Mouse (Mus musculus): ENCODE results near the gene Ppm1f. TPM values are rescaled to one million over a fixed set of nuclear protein-coding genes. Genes with fewer than 3 reads are reported as not detected.
"Not testable (repeated sequence)": the region's sequence is repeated elsewhere in the genome, so short reads cannot be mapped to it uniquely, and the experiment has no call there.

Ppm1f gene
- total and polyA plus RNA-seq, 3 experiments = 37.7 to 47.5 (median 43.2) TPM

DNA sequence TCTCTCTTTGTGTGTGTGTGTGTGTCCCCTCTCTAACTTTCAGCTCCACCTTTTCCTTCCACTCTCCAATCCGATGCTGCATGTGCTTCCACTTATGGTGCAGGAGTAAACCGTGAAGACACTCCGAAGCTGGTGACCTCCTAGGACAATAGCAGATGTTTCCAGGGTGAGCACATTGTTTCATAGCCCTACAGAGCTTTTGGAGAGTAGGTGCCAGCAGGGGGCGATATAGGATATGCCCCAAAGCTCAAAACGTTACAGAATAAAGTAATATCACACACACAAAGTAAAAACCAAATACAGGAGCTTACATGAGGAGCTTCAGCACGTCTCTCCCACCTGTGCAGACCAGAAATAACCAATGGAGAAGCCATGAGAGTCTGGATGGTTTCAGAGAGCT lies 41.4 kb upstream of the Ppm1f start:
- dilution Hi-C loops (cut with MboI; ENCODE audit: extremely low pct_ligation_motif_present, extremely low pct_unique_long_range_greater_than_20kb, low sequenced_read_pairs) (no loop called here), in situ Hi-C loops (cut with MboI; ENCODE audit: low pct_ligation_motif_present, low pct_unique_long_range_greater_than_20kb, low sequenced_read_pairs) (no loop called here)
- H3K4me1 ChIP-seq (ENCODE audit: control insufficient read depth in 1 of 2, insufficient read depth in 2 of 2) = no peaks in the 10 kb centered on the region
- no peak overlapping the region for H3K4me2 ChIP-seq (ENCODE audit: insufficient read depth, low read depth, poor library complexity, severe bottlenecking)
- peaks cover 5% of the 10 kb centered on the region for H3K27me3 ChIP-seq (replicated peaks)
- no peaks in the 10 kb centered on the region for H3K36me3 ChIP-seq (replicated peaks in 1 of 2; ENCODE audit: control insufficient read depth in 1 of 2, insufficient read depth in 1 of 2, low read length in 1 of 2)
- no peaks in the 10 kb centered on the region for H3K79me2 ChIP-seq (replicated peaks; ENCODE audit: control insufficient read depth, extremely low read depth, insufficient read depth, poor library complexity, severe bottlenecking)
- no peak overlapping the region for H3K9ac ChIP-seq (ENCODE audit: insufficient read depth, low read depth)
- H3K9me3 ChIP-seq (replicated peaks; ENCODE audit: low read length) = no peaks in the 10 kb centered on the region
- H3K4me3 ChIP-seq (replicated peaks in 1 of 3; ENCODE audit: low read depth in 2 of 3, low read length in 2 of 3, poor library complexity in 1 of 3) = no peak overlapping the region
- TF ChIP-seq NELFE (IDR thresholded peaks at IDR 0.05; ENCODE audit: low read depth, low read length) = 0 out of 2 replicates have a peak, but pooled peaks have one; percentile 15
- TF ChIP-seq POLR2A (IDR thresholded peaks at IDR 0.05; ENCODE audit: low read depth, low read length) = no peak
- peak; percentile 85 to 91 for TF ChIP-seq CTCF (conservative IDR thresholded peaks at IDR 0.05 in 1 of 2, IDR thresholded peaks at IDR 0.05 in 1 of 2; ENCODE audit: low read depth in 2 of 2, low read length in 2 of 2)
- TF ChIP-seq RAD21 (IDR thresholded peaks at IDR 0.05; ENCODE audit: low read depth, low read length) = peak; percentile 85
- TF ChIP-seq MAZ (IDR thresholded peaks at IDR 0.05; ENCODE audit: low read depth, low read length) = no peak
- TF ChIP-seq MAX (IDR thresholded peaks at IDR 0.05; ENCODE audit: low read length) = peak; percentile 48; the same call in 1 of the 2 replicates
- peak; percentile 71 for TF ChIP-seq MYC (IDR thresholded peaks at IDR 0.05; ENCODE audit: low read depth, low read length)
- no peak for TF ChIP-seq PAX5 (IDR thresholded peaks at IDR 0.05; ENCODE audit: low read length)
- TF ChIP-seq SMC3 (IDR thresholded peaks at IDR 0.05; ENCODE audit: low read depth, low read length) = peak; percentile 84
- no peak overlapping the region for H3K27ac ChIP-seq (ENCODE audit: insufficient read depth, low read depth)
- peak; percentile 80 for DNase-seq (ENCODE audit: extremely low read depth)

DNA sequence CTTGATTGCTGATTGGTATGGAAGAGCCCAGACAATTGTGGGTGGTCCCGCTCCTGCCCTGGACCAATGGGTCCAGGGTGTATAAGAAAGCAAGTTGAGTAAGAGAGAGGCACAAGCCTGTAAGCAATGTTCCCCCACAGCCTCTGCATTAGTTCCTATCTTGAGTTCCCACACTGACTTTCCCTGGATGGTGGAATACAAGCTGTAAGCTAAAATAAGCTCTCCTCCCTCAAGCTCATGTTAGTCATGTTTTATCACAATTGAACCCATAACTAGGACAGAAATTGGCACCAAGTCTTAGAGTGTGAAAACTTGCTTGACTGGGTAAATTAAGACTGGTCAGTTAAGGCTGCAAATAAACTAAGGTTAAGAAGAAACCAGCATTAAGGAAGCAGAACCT lies 40.7 kb upstream of the Ppm1f start:
- no peak for DNase-seq (ENCODE audit: extremely low read depth)
- dilution Hi-C loops (cut with MboI; ENCODE audit: extremely low pct_ligation_motif_present, extremely low pct_unique_long_range_greater_than_20kb, low sequenced_read_pairs) = no loop called here

DNA sequence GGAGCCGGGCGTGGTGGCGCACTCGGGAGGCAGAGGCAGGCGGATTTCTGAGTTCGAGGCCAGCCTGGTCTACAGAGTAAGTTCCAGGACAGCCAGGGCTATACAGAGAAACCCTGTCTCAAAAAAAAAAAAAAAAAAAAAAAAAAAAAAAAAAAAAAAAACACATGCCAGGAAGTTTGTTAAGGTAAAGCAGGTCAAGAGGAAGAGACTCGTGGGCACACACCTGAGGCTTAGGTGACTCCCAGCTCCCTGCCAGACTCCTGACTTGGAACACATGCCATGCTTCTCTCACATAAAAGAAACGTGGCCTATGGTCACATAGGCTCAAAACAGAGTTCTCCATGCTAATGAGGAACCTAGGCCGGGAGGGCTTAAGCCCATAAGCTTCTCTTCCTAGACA lies 40.2 kb upstream of the Ppm1f start:
- dilution Hi-C loops (cut with MboI; ENCODE audit: extremely low pct_ligation_motif_present, extremely low pct_unique_long_range_greater_than_20kb, low sequenced_read_pairs); H3K79me2 ChIP-seq (replicated peaks; ENCODE audit: control insufficient read depth, extremely low read depth, insufficient read depth, poor library complexity, severe bottlenecking); H3K4me3 ChIP-seq (replicated peaks in 1 of 3; ENCODE audit: low read depth in 2 of 3, low read length in 2 of 3, poor library complexity in 1 of 3); DNase-seq (ENCODE audit: extremely low read depth); in situ Hi-C loops (cut with MboI; ENCODE audit: low pct_ligation_motif_present, low pct_unique_long_range_greater_than_20kb, low sequenced_read_pairs); H3K4me1 ChIP-seq (ENCODE audit: control insufficient read depth in 1 of 2, insufficient read depth in 2 of 2); H3K36me3 ChIP-seq (replicated peaks in 1 of 2; ENCODE audit: control insufficient read depth in 1 of 2, insufficient read depth in 1 of 2, low read length in 1 of 2); H3K9ac ChIP-seq (ENCODE audit: insufficient read depth, low read depth); H3K9me3 ChIP-seq (replicated peaks; ENCODE audit: low read length); H3K27ac ChIP-seq (ENCODE audit: insufficient read depth, low read depth); H3K4me2 ChIP-seq (ENCODE audit: insufficient read depth, low read depth, poor library complexity, severe bottlenecking): not testable (repeated sequence)
- peaks cover 15% of the 10 kb centered on the region for H3K27me3 ChIP-seq (replicated peaks)

More for the DNA sequence above, 40.7 kb upstream of the Ppm1f start:
- Histone ChIP-seq H3K9ac (ENCODE audit: insufficient read depth, low read depth) (no peak overlapping the region), H3K27me3 (replicated peaks) (peaks cover 10% of the 10 kb centered on the region), H3K27ac (ENCODE audit: insufficient read depth, low read depth) (no peak overlapping the region), H3K4me3 (replicated peaks in 1 of 3; ENCODE audit: low read depth in 2 of 3, low read length in 2 of 3, poor library complexity in 1 of 3) (no peak overlapping the region), H3K36me3 (replicated peaks in 1 of 2; ENCODE audit: control insufficient read depth in 1 of 2, insufficient read depth in 1 of 2, low read length in 1 of 2) (no peaks in the 10 kb centered on the region), H3K4me2 (ENCODE audit: insufficient read depth, low read depth, poor library complexity, severe bottlenecking) (no peak overlapping the region), H3K9me3 (replicated peaks; ENCODE audit: low read length) (no peaks in the 10 kb centered on the region), H3K4me1 (ENCODE audit: control insufficient read depth in 1 of 2, insufficient read depth in 2 of 2) (no peaks in the 10 kb centered on the region), H3K79me2 (replicated peaks; ENCODE audit: control insufficient read depth, extremely low read depth, insufficient read depth, poor library complexity, severe bottlenecking) (no peaks in the 10 kb centered on the region)
- in situ Hi-C loops (cut with MboI; ENCODE audit: low pct_ligation_motif_present, low pct_unique_long_range_greater_than_20kb, low sequenced_read_pairs) = no loop called here
- TF ChIP-seq PAX5 (IDR thresholded peaks at IDR 0.05; ENCODE audit: low read length) (no peak), GABPA (IDR thresholded peaks at IDR 0.05; ENCODE audit: insufficient replicate concordance, low read depth, low read length) (no peak), HCFC1 (IDR thresholded peaks at IDR 0.05; ENCODE audit: low read depth, low read length) (no peak), TCF12 (IDR thresholded peaks at IDR 0.05; ENCODE audit: low read depth, low read length) (no peak), RCOR1 (conservative IDR thresholded peaks at IDR 0.05; ENCODE audit: low read depth, low read length) (no peak), MXI1 (IDR thresholded peaks at IDR 0.05; ENCODE audit: low read depth, low read length) (no peak), NRF1 (IDR thresholded peaks at IDR 0.05; ENCODE audit: low read depth, low read length) (no peak), CTCF (conservative IDR thresholded peaks at IDR 0.05 in 1 of 2, IDR thresholded peaks at IDR 0.05 in 1 of 2; ENCODE audit: low read depth in 2 of 2, low read length in 2 of 2) (no peak), TBP (conservative IDR thresholded peaks at IDR 0.05; ENCODE audit: low read depth, low read length) (no peak), ZNF384 (IDR thresholded peaks at IDR 0.05; ENCODE audit: low read depth, low read length) (no peak), ETS1 (conservative IDR thresholded peaks at IDR 0.05; ENCODE audit: low read depth, low read length) (no peak), MAFK (IDR thresholded peaks at IDR 0.05; ENCODE audit: insufficient replicate concordance, low read length) (no peak), CHD1 (IDR thresholded peaks at IDR 0.05; ENCODE audit: low read depth, low read length) (no peak)
